Mouse (Mus musculus) macrophage (primary cell): ENCODE data around the gene Gls2. TPM values are rescaled to one million over a fixed set of nuclear protein-coding genes. Genes with fewer than 3 reads are reported as not detected.

Experiments
- polyA plus RNA-seq: library from polyadenylated mRNA; stranded (reverse); fragments of 250-400 nt; gene quantifications from 3 replicates; pipeline ENCODE4 v1.2.4, GENCODE M21; 2018; ENCODE audit warnings: inconsistent platforms

Gls2 gene
- polyA plus RNA-seq, 1 experiment from 2014 or later = not detected

Other genes with a start within 250 kb of the Gls2 start
- not detected in 3 replicates for gene Hsd17b6, start 186.8 kb upstream of the Gls2 start, polyA plus RNA-seq
- 3.5 to 24.5 TPM (median 8.9 TPM) in 3 replicates for gene Prim1, start 179.3 kb upstream of the Gls2 start, polyA plus RNA-seq
- gene Naca, start 158.9 kb upstream of the Gls2 start, polyA plus RNA-seq = 676 to 712 TPM (median 694 TPM) in 3 replicates
- gene Ptges3, start 135.5 kb upstream of the Gls2 start, polyA plus RNA-seq = 66.7 to 167 TPM (median 80.1 TPM) in 3 replicates
- 455 to 1,015 TPM (median 549 TPM) in 3 replicates for gene Atp5b, start 111.2 kb upstream of the Gls2 start, polyA plus RNA-seq
- gene Baz2a, start 102.9 kb upstream of the Gls2 start, polyA plus RNA-seq = 20.2 to 33.8 TPM (median 31.2 TPM) in 3 replicates
- gene Rbms2, start 14.2 kb upstream of the Gls2 start, polyA plus RNA-seq = 18.9 to 45.4 TPM (median 23.8 TPM) in 3 replicates
- gene Spryd4, start 17.4 kb downstream of the Gls2 start, polyA plus RNA-seq = 5.3 to 10.6 TPM (median 6.9 TPM) in 3 replicates
- gene Mip, start 31.4 kb downstream of the Gls2 start, polyA plus RNA-seq = not detected in 3 replicates
- 4.1 to 22.4 TPM (median 9.6 TPM) in 3 replicates for gene Timeless, start 37.6 kb downstream of the Gls2 start, polyA plus RNA-seq
- not detected in 3 replicates for gene Apon, start 59.6 kb downstream of the Gls2 start, polyA plus RNA-seq
- gene Apof, start 74.2 kb downstream of the Gls2 start, polyA plus RNA-seq = 0.16 to 0.18 TPM in 2 of 3 replicates, not detected in the other
- gene Stat2, start 76.1 kb downstream of the Gls2 start, polyA plus RNA-seq = 83.8 to 206 TPM (median 96.7 TPM) in 3 replicates
- gene Il23a, start 104.3 kb downstream of the Gls2 start, polyA plus RNA-seq = 0.10 TPM in 1 of 3 replicates, not detected in the others
- gene Pan2, start 108.9 kb downstream of the Gls2 start, polyA plus RNA-seq = 2.9 to 5.7 TPM (median 3.4 TPM) in 3 replicates
- gene Cnpy2, start 128.0 kb downstream of the Gls2 start, polyA plus RNA-seq = 83.6 to 112 TPM (median 85.3 TPM) in 3 replicates
- 94.4 to 128 TPM (median 100 TPM) in 3 replicates for gene Cs, start 143.3 kb downstream of the Gls2 start, polyA plus RNA-seq
- 20.5 to 35.2 TPM (median 25.5 TPM) in 3 replicates for gene Coq10a, start 174.5 kb downstream of the Gls2 start, polyA plus RNA-seq
- gene Ankrd52, start 182.7 kb downstream of the Gls2 start, polyA plus RNA-seq = 23.3 to 29.3 TPM (median 26.0 TPM) in 3 replicates
- not detected in 3 replicates for gene Slc39a5, start 206.8 kb downstream of the Gls2 start, polyA plus RNA-seq
- gene Nabp2, start 217.0 kb downstream of the Gls2 start, polyA plus RNA-seq = 44.1 to 130 TPM (median 65.7 TPM) in 3 replicates
- 26.5 to 35.2 TPM (median 33.6 TPM) in 3 replicates for gene Rnf41, start 217.2 kb downstream of the Gls2 start, polyA plus RNA-seq